Mouse (Mus musculus): ENCODE data around the gene BC052040. TPM values are rescaled to one million over a fixed set of nuclear protein-coding genes. Genes with fewer than 3 reads are reported as not detected.

The BC052040 gene
- polyA plus RNA-seq, 1 experiment from 2014 or later: 23.7 TPM

DNA sequence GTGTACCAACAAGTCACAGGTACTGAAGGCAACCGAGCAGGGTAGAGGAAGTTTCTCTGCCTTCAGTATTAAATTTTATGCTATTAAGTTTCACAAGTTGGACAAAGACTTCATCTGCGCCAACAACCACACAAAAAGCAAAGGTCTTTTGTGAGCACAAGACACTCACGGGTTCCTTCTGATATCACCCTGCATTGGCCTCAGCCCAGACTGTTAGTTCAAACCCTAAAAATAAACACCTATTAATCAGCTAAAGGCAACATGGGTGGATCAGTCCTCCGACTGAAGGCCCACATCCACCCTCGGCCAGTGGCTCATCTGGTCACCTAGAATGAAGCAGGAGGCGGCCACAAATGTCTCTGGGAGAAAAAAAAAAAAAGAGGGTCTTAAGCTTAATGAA is 176.2 kb downstream of the BC052040 start:
- Histone ChIP-seq H3K27me3 (ENCODE audit: insufficient read depth, poor library complexity, severe bottlenecking) (no peaks in the 10 kb centered on the region), H3K4me3 (no peak overlapping the region), H3K36me3 (no peaks in the 10 kb centered on the region), H3K27ac (no peak overlapping the region), H3K4me1 (replicated peaks) (peaks cover 24% of the 10 kb centered on the region), H3K9me3 (no peaks in the 10 kb centered on the region)
- 74% methylated on average over 6 of the region's 6 CpGs for WGBS
- DNase-seq (ENCODE audit: low spot score): no peak

DNA sequence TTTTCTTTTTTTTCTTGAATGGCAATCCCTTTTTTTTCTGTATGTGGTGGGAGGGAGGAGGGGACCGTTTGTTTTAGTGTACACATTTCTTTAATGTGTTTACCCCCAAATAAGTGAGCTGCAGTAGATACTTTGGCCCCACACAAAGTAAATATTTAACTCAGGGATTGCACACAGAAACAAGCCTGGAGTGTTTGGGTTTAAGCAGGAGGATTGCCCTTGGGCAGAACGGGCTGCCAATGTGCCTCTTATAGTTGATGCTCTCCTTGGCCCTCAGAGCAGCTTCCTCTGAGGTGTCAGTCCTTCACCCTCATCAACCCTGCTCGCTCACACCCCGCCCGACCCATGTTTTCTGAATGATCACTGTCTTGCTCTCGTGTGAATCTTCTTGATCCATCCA is 177.0 kb downstream of the BC052040 start:
- Histone ChIP-seq H3K27ac (no peak overlapping the region), H3K36me3 (no peaks in the 10 kb centered on the region), H3K4me3 (no peak overlapping the region), H3K4me1 (replicated peaks) (peaks cover 24% of the 10 kb centered on the region), H3K9me3 (no peaks in the 10 kb centered on the region), H3K27me3 (ENCODE audit: insufficient read depth, poor library complexity, severe bottlenecking) (no peaks in the 10 kb centered on the region)
- WGBS: 80% methylated on average over 6 of the region's 6 CpGs
- DNase-seq (ENCODE audit: low spot score): no peak

GRCm38 (mm10) chr2:115764595-115765305 is 183.2 kb downstream of the BC052040 start:
- no peak overlapping the region for H3K27ac ChIP-seq
- H3K4me1 ChIP-seq (replicated peaks): no peaks in the 10 kb centered on the region
- H3K9me3 ChIP-seq: no peaks in the 10 kb centered on the region
- H3K27me3 ChIP-seq (ENCODE audit: insufficient read depth, poor library complexity, severe bottlenecking): no peaks in the 10 kb centered on the region
- DNase-seq (ENCODE audit: low spot score): no peak
- WGBS: 95% methylated on average over 8 of the region's 8 CpGs
- no peak overlapping the region for H3K4me3 ChIP-seq
- no peaks in the 10 kb centered on the region for H3K36me3 ChIP-seq

- 95% methylated on average over 10 of the region's 10 CpGs for WGBS
- H3K4me1 ChIP-seq (replicated peaks): no peaks in the 10 kb centered on the region
- no peak for DNase-seq (ENCODE audit: low spot score)
- no peak overlapping the region for H3K4me3 ChIP-seq
- H3K27me3 ChIP-seq (ENCODE audit: insufficient read depth, poor library complexity, severe bottlenecking): no peaks in the 10 kb centered on the region
- H3K27ac ChIP-seq: no peak overlapping the region
- H3K36me3 ChIP-seq: no peaks in the 10 kb centered on the region
- H3K9me3 ChIP-seq: no peaks in the 10 kb centered on the region
Measured at GRCm38 (mm10) chr2:115769597-115770305, 188.2 kb downstream of the BC052040 start.

- WGBS: 90% methylated on average over 1 of the region's 1 CpGs
- no peak for DNase-seq (ENCODE audit: low spot score)
- no peaks in the 10 kb centered on the region for H3K9me3 ChIP-seq
Measured at GRCm38 (mm10) chr2:115772709-115773108, 191.2 kb downstream of the BC052040 start.

DNA sequence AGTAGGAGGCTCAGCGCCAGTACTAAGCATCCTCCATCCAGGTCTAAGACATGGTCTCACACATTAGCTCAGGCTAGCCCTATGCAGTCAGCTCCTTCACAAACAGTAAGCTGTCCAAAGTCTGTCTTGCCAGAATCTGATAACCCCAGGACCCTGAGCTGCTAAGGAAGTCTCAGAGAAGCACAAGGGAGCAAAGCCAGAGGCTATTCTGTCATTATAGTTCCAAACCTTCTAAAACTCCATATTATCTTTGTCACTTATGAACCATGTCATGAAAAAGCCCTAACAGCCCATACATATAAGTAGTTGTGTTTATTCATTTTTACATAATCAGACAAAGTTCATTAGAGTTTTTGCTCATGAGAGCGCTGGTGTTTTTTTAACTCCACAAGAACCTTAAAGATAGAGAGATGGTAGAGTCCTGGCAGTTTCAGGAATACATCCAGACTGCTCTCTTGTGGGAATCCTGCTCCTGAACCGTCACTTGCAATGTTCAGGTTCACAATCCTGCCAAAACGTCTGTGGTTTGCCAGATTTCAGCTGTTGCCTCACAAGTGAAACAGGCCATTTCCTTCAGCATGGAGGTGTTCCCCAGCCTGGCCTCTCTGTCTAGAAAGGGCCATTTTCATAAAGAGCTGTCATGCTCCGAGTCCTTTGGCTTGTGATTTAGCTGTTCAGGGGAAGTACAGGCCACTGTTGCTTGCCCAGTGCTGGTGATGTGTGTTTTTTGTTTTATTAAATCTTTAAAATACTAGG is 192.8 kb downstream of the BC052040 start:
- Histone ChIP-seq H3K4me1 (replicated peaks) (no peaks in the 10 kb centered on the region), H3K36me3 (peaks cover 5% of the 10 kb centered on the region; the same call in 1 of the 2 replicates), H3K27ac (no peak overlapping the region), H3K4me3 (no peak overlapping the region), H3K9me3 (no peaks in the 10 kb centered on the region), H3K27me3 (ENCODE audit: insufficient read depth, poor library complexity, severe bottlenecking) (no peaks in the 10 kb centered on the region)
- no peak for DNase-seq (ENCODE audit: low spot score)
- WGBS: 87% methylated on average over 5 of the region's 5 CpGs

More at GRCm38 (mm10) chr2:115772709-115773108, 191.2 kb downstream of the BC052040 start:
- Histone ChIP-seq H3K4me3 (no peak overlapping the region), H3K4me1 (replicated peaks) (no peaks in the 10 kb centered on the region), H3K27me3 (ENCODE audit: insufficient read depth, poor library complexity, severe bottlenecking) (no peaks in the 10 kb centered on the region), H3K27ac (no peak overlapping the region), H3K36me3 (peaks cover 5% of the 10 kb centered on the region; the same call in 1 of the 2 replicates)

DNA sequence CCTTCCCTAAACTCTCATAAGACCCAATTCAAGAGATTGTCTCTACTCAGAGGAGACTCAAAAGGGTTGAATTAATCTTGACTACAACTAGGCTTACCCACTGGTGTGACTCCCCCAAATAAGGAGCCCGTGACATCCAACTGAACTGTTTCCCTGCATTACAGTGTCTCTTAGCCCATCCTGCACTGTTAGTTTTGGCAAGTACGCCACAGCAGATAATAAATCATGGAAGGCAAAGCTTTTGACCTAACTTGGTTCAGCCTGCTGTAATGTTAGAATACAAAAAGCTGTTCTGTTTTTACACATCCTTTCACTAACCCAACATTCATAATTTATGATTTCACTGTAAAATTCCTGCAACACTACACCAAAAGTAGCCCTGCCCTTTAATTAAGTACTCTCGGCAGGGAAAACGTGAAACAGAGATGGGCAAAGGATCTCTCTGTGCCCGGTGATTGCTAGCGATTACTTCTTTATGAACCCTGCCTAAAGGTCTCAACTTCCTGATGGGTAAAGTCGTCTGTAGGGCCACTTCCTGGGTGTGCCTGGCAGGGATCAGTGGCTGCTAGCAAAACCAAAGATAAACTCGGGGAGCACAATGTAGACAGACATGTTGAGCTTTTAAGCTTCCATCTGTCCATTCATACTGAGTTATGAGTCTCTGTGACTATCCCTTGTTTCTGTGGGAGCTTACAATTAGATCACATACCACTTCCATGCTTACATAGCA is 194.1 kb downstream of the BC052040 start:
- Histone ChIP-seq H3K27me3 (ENCODE audit: insufficient read depth, poor library complexity, severe bottlenecking) (no peaks in the 10 kb centered on the region), H3K36me3 (peaks cover 9% of the 10 kb centered on the region; the same call in 1 of the 2 replicates), H3K9me3 (no peaks in the 10 kb centered on the region), H3K4me1 (replicated peaks) (no peaks in the 10 kb centered on the region), H3K27ac (no peak overlapping the region), H3K4me3 (no peak overlapping the region)
- DNase-seq (ENCODE audit: low spot score): no peak
- WGBS: 82% methylated on average over 8 of the region's 8 CpGs

DNA sequence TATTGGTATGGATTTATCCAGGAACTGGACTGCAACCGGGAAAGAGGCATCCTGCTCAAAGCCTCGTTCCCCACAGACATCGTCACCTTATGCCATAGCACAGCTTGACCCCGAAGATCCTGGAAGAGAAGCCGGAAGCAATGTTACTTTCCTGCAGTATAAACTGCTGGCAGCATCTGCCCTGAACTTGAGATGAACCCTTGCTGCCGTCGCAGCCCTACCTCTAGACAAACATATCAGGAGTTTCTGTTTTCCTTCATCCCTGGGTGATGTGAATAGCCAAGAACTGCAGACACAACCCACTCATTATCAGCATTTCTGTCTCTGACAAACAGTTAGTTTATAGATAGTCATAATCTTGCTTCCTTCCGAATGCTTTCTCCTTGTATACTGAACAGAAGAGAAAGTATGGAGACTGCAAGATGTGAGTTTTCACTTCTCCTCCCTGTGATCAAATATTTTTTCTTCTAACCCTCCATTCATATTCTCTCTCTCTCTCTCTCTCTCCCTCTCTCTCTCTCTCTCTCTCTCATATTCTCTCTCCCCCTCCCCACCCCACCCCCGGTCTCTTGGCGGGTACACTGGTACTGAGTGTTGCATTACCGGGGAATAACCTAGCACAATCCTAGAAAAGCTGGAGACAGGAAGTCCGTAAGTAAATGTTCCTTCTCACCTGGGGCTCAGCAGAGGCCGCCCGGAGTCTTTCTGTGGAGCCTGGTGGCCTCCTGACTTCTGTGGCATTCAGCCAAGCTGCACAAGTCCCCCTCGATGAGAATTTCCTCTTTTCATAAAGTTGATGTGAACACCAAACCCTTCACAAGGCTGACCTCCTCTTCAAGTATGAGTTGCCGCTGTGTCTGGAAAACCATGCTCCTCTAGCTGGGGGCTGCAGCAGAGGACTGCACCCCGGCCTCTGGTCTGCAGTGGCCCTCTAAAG is 195.7 kb downstream of the BC052040 start:
- Histone ChIP-seq H3K9me3 (no peaks in the 10 kb centered on the region), H3K27ac (no peak overlapping the region), H3K27me3 (ENCODE audit: insufficient read depth, poor library complexity, severe bottlenecking) (no peaks in the 10 kb centered on the region), H3K4me3 (no peak overlapping the region), H3K4me1 (replicated peaks) (no peaks in the 10 kb centered on the region), H3K36me3 (peaks cover 9% of the 10 kb centered on the region; the same call in 1 of the 2 replicates)
- WGBS: 74% methylated on average over 17 of the region's 17 CpGs
- DNase-seq (ENCODE audit: low spot score): no peak

GRCm38 (mm10) chr2:115780546-115781011 is 199.1 kb downstream of the BC052040 start:
- H3K9me3 ChIP-seq: no peaks in the 10 kb centered on the region
- no peaks in the 10 kb centered on the region for H3K27me3 ChIP-seq (ENCODE audit: insufficient read depth, poor library complexity, severe bottlenecking)
- no peak for DNase-seq (ENCODE audit: low spot score)
- no peak overlapping the region for H3K27ac ChIP-seq
- H3K4me1 ChIP-seq (replicated peaks): peaks cover 3% of the 10 kb centered on the region
- peaks cover 9% of the 10 kb centered on the region; the same call in 1 of the 2 replicates for H3K36me3 ChIP-seq
- H3K4me3 ChIP-seq: no peak overlapping the region
- WGBS: 75% methylated on average over 5 of the region's 5 CpGs

DNA sequence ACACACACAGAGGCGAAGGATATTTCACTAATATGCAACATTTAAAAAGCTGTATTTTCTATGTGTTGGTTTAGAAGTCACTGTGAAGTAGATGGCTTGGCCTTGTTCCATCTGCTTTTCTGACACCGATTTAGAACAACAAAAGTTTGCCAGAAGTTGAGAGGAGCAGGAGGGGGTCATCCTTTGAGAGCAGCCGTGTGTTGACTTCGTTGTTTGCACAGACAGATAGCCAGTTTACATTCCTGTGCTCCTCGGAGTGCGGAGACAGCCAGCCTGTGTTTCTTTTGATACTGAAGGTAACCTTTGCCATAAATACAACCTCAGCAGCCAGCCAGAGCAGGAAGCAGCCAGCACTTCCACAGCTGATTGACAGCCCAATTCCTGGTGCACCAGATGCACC is 204.2 kb downstream of the BC052040 start:
- no peaks in the 10 kb centered on the region for H3K36me3 ChIP-seq
- no peaks in the 10 kb centered on the region for H3K9me3 ChIP-seq
- 24% methylated on average over 6 of the region's 6 CpGs for WGBS
- H3K27ac ChIP-seq: no peak overlapping the region
- no peak for DNase-seq (ENCODE audit: low spot score)
- H3K27me3 ChIP-seq (ENCODE audit: insufficient read depth, poor library complexity, severe bottlenecking): no peaks in the 10 kb centered on the region
- peaks cover 12% of the 10 kb centered on the region for H3K4me1 ChIP-seq (replicated peaks)
- no peak overlapping the region for H3K4me3 ChIP-seq

DNA sequence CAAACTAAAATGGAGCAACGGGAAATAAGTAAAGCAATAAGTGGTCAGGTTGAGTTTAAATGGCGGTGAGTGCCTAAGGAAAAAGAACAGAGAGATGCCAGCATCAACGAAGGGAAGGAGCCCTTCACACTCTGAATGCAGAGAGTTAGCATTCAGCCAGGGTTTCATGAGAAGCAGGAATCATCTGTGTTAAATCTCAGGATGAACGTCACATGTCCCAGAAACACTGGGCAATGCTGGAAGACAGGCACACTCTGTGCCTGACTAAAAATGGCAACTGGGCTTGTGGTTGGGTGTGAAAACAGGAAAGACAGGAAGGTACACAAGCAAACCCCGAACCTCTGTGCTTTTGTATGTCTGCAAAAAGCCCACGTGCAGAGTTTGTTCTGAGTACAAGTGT is 217.3 kb downstream of the BC052040 start:
- Histone ChIP-seq H3K9me3 (no peaks in the 10 kb centered on the region), H3K27ac (no peak overlapping the region), H3K4me1 (replicated peaks) (no peaks in the 10 kb centered on the region), H3K36me3 (no peaks in the 10 kb centered on the region), H3K4me3 (no peak overlapping the region), H3K27me3 (ENCODE audit: insufficient read depth, poor library complexity, severe bottlenecking) (no peaks in the 10 kb centered on the region)
- DNase-seq (ENCODE audit: low spot score): no peak
- WGBS: 84% methylated on average over 6 of the region's 6 CpGs

Data from hindbrain, embryonic 10.5 days (tissue).